Mouse (Mus musculus) MEL (cell line): Measurements from ENCODE around the gene Aqp11. TPM values are rescaled to one million over a fixed set of nuclear protein-coding genes. Genes with fewer than 3 reads are reported as not detected.

Experiments used
- DNase-seq: peaks from one replicate; pipeline ENCODE4 v3.0.0; 2011; ENCODE audit warnings: low read depth, low spot score
- H3K27ac ChIP-seq: 2 replicates; pipeline ENCODE4 v1.5.1; 2012; ENCODE audit warnings: low read depth, mild to moderate bottlenecking, control low read depth, low read length, moderate library complexity; ENCODE audit not compliant: control insufficient read depth
- H3K27me3 ChIP-seq, 2 experiments: fragments of 150-350 bp in 1 of 2; sonication (generic) in 1 of 2; 2 replicates each; pipeline ENCODE4 v1.6.1; 2012; ENCODE audit warnings: low read length in 2 of 2, mild to moderate bottlenecking in 2 of 2, improper control_type of control experiment in 1 of 2, moderate library complexity in 1 of 2; ENCODE audit not compliant: insufficient read depth in 2 of 2, control insufficient read depth in 1 of 2
- H3K36me3 ChIP-seq, 2 experiments: 2 replicates each; pipeline ENCODE4 v1.6.1; 2012 to 2014; ENCODE audit warnings: low read length in 2 of 2, improper control_type of control experiment in 1 of 2, inconsistent platforms in 1 of 2, mild to moderate bottlenecking in 1 of 2; ENCODE audit not compliant: insufficient read depth in 2 of 2, control insufficient read depth in 1 of 2
- H3K4me1 ChIP-seq, 2 experiments: fragments of 150-350 bp in 1 of 2; sonication (generic) in 1 of 2; 2 replicates each; pipeline ENCODE4 v1.6.1; 2012; ENCODE audit warnings: low read length in 2 of 2, improper control_type of control experiment in 1 of 2, mild to moderate bottlenecking in 1 of 2; ENCODE audit not compliant: insufficient read depth in 2 of 2, control insufficient read depth in 1 of 2
- H3K4me3 ChIP-seq, 2 experiments: fragments of 150-350 bp in 1 of 2; sonication (generic) in 1 of 2; 2 replicates each; pipeline ENCODE4 v1.5.1; 2012; ENCODE audit warnings: low read depth in 2 of 2, low read length in 2 of 2, mild to moderate bottlenecking in 2 of 2, moderate library complexity in 2 of 2, control low read depth in 1 of 2, improper control_type of control experiment in 1 of 2; ENCODE audit not compliant: control insufficient read depth in 1 of 2, insufficient read depth in 1 of 2
- H3K79me2 ChIP-seq: 2 replicates; pipeline ENCODE4 v1.6.1; 2012; ENCODE audit warnings: mild to moderate bottlenecking, low read length, moderate library complexity; ENCODE audit not compliant: control insufficient read depth, poor library complexity, insufficient read depth
- H3K9ac ChIP-seq: 2 replicates; pipeline ENCODE4 v1.6.1; 2012; ENCODE audit warnings: low read depth, mild to moderate bottlenecking, control low read depth, low read length, moderate library complexity; ENCODE audit not compliant: control insufficient read depth, poor library complexity, severe bottlenecking
- H3K9me3 ChIP-seq: fragments of 150-350 bp; sonication (generic); replicated peaks from 2 replicates; pipeline ENCODE4 v1.6.1; 2012; ENCODE audit warnings: mild to moderate bottlenecking, low read length, improper control_type of control experiment, moderate library complexity; ENCODE audit not compliant: insufficient read depth
- BHLHE40 ChIP-seq: IDR thresholded peaks from 2 replicates; pipeline ENCODE4 v1.6.1; 2012; ENCODE audit warnings: low read depth, mild to moderate bottlenecking, inconsistent platforms, low read length, improper control_type of control experiment, borderline replicate concordance
- CHD1 ChIP-seq: IDR thresholded peaks from 2 replicates; pipeline ENCODE4 v1.6.1; 2012; ENCODE audit warnings: low read depth, mild to moderate bottlenecking, inconsistent platforms, low read length, improper control_type of control experiment
- CHD2 ChIP-seq: IDR thresholded peaks from 2 replicates; pipeline ENCODE4 v1.6.1; 2011; ENCODE audit warnings: low read length, improper control_type of control experiment
- CTCF ChIP-seq, 3 experiments: IDR thresholded peaks in 2 of 3; conservative IDR thresholded peaks in 1 of 3; 2 replicates each; pipeline ENCODE4 v1.5.1; 2011 to 2012; ENCODE audit warnings: low read length in 3 of 3, low read depth in 2 of 3, mild to moderate bottlenecking in 2 of 3, improper control_type of control experiment in 1 of 3, inconsistent platforms in 1 of 3, mixed read lengths in 1 of 3, moderate library complexity in 1 of 3; ENCODE audit not compliant: control insufficient read depth in 1 of 3, insufficient read depth in 1 of 3, poor library complexity in 1 of 3, severe bottlenecking in 1 of 3
- ELF1 ChIP-seq: IDR thresholded peaks from 2 replicates; pipeline ENCODE4 v1.6.1; 2014; ENCODE audit warnings: low read depth, mild to moderate bottlenecking, inconsistent platforms, low read length, improper control_type of control experiment, moderate library complexity
- EP300 ChIP-seq, 2 experiments: IDR thresholded peaks; 2 replicates each; pipeline ENCODE4 v1.6.1; 2011; ENCODE audit warnings: improper control_type of control experiment in 2 of 2, low read length in 2 of 2, low read depth in 1 of 2, mild to moderate bottlenecking in 1 of 2
- GABPA ChIP-seq: IDR thresholded peaks from 2 replicates; pipeline ENCODE4 v1.6.1; 2012; ENCODE audit warnings: low read depth, mild to moderate bottlenecking, inconsistent platforms, low read length, improper control_type of control experiment, moderate library complexity
- GATA1 ChIP-seq: IDR thresholded peaks from 2 replicates; pipeline ENCODE4 v1.6.1; 2011; ENCODE audit warnings: low read depth, low read length, improper control_type of control experiment
- HCFC1 ChIP-seq: IDR thresholded peaks from 2 replicates; pipeline ENCODE4 v1.6.1; 2012; ENCODE audit warnings: low read depth, mild to moderate bottlenecking, inconsistent platforms, low read length, improper control_type of control experiment, moderate library complexity
- JUND ChIP-seq: IDR thresholded peaks from 2 replicates; pipeline ENCODE4 v1.6.1; 2011; ENCODE audit warnings: low read depth, mild to moderate bottlenecking, improper control_type of control experiment, low read length
- KAT2A ChIP-seq: conservative IDR thresholded peaks from 2 replicates; pipeline ENCODE4 v1.6.1; 2012; ENCODE audit warnings: low read depth, low read length, improper control_type of control experiment, inconsistent platforms
- MAX ChIP-seq: IDR thresholded peaks from 2 replicates; pipeline ENCODE4 v1.6.1; 2011; ENCODE audit warnings: low read length, improper control_type of control experiment
- MAZ ChIP-seq: IDR thresholded peaks from 2 replicates; pipeline ENCODE4 v1.6.1; 2012; ENCODE audit warnings: low read depth, mild to moderate bottlenecking, inconsistent platforms, low read length, improper control_type of control experiment
- MYB ChIP-seq: IDR thresholded peaks from 2 replicates; pipeline ENCODE4 v1.6.1; 2011; ENCODE audit warnings: mild to moderate bottlenecking, low read depth, low read length, improper control_type of control experiment
- NELFE ChIP-seq: IDR thresholded peaks from 2 replicates; pipeline ENCODE4 v1.6.1; 2011; ENCODE audit warnings: low read depth, low read length, improper control_type of control experiment
- NRF1 ChIP-seq: IDR thresholded peaks from 2 replicates; pipeline ENCODE4 v1.6.1; 2014; ENCODE audit warnings: low read depth, mild to moderate bottlenecking, inconsistent platforms, low read length, improper control_type of control experiment, moderate library complexity; ENCODE audit not compliant: poor library complexity, insufficient read depth, severe bottlenecking
- POLR2A ChIP-seq, 2 experiments: IDR thresholded peaks; 2 replicates each; pipeline ENCODE4 v1.6.1; 2011 to 2012; ENCODE audit warnings: low read length in 2 of 2, mild to moderate bottlenecking in 2 of 2, control low read depth in 1 of 2, improper control_type of control experiment in 1 of 2, low read depth in 1 of 2, moderate library complexity in 1 of 2; ENCODE audit not compliant: control insufficient read depth in 1 of 2, insufficient read depth in 1 of 2, poor library complexity in 1 of 2
- POLR2AphosphoS2 ChIP-seq: IDR thresholded peaks from 2 replicates; pipeline ENCODE4 v1.6.1; 2011; ENCODE audit warnings: low read length, improper control_type of control experiment
- RCOR1 ChIP-seq: IDR thresholded peaks from 2 replicates; pipeline ENCODE4 v1.6.1; 2012; ENCODE audit warnings: low read depth, mild to moderate bottlenecking, inconsistent platforms, low read length, improper control_type of control experiment
- TBP ChIP-seq: IDR thresholded peaks from 2 replicates; pipeline ENCODE4 v1.8.0; 2011; ENCODE audit warnings: low read depth, low read length, improper control_type of control experiment
- UBTF ChIP-seq: IDR thresholded peaks from 2 replicates; pipeline ENCODE4 v1.6.1; 2012; ENCODE audit warnings: low read depth, mild to moderate bottlenecking, inconsistent platforms, low read length, improper control_type of control experiment, moderate library complexity, borderline replicate concordance; ENCODE audit not compliant: insufficient read depth
- USF2 ChIP-seq, 2 experiments: IDR thresholded peaks; 2 replicates each; pipeline ENCODE4 v1.6.1; 2011 to 2012; ENCODE audit warnings: improper control_type of control experiment in 2 of 2, low read length in 2 of 2, borderline replicate concordance in 1 of 2, inconsistent platforms in 1 of 2, low read depth in 1 of 2, mild to moderate bottlenecking in 1 of 2; ENCODE audit not compliant: insufficient read depth in 1 of 2
- ZC3H11A ChIP-seq: IDR thresholded peaks from 2 replicates; pipeline ENCODE4 v1.6.1; 2012; ENCODE audit warnings: low read depth, mild to moderate bottlenecking, inconsistent platforms, low read length, improper control_type of control experiment
- ZKSCAN1 ChIP-seq: IDR thresholded peaks from 2 replicates; pipeline ENCODE4 v1.6.1; 2012; ENCODE audit warnings: low read depth, mild to moderate bottlenecking, inconsistent platforms, low read length, improper control_type of control experiment, moderate library complexity
- ZMIZ1 ChIP-seq: IDR thresholded peaks from 2 replicates; pipeline ENCODE4 v1.6.1; 2012; ENCODE audit warnings: low read depth, mild to moderate bottlenecking, inconsistent platforms, low read length, improper control_type of control experiment, moderate library complexity
- polyA plus RNA-seq, 2 experiments: library from polyadenylated mRNA; stranded (reverse) in 1 of 2; unstranded in 1 of 2; fragments of >175 nt in 1 of 2; fragments of >200 nt in 1 of 2; gene quantifications; 2 replicates each; pipeline versions ENCODE4 v1.2.1 to v1.2.4; 2012; ENCODE audit warnings: low replicate concordance in 2 of 2, low read depth in 1 of 2; ENCODE audit not compliant: insufficient read length in 2 of 2, insufficient read depth in 1 of 2, missing spikeins in 1 of 2
- total RNA-seq: library from RNA; depleted of rRNA; stranded (reverse); fragments of 300-350 nt; gene quantifications from 2 replicates; pipeline ENCODE4 v1.2.3, GENCODE M21; 2012

The Aqp11 gene
- total and polyA plus RNA-seq, 3 experiments = 0.89 to 3.9 TPM; not detected in 1

GRCm38 (mm10) chr7:97720109-97720508, 18.0 kb downstream of the Aqp11 start:
- H3K4me3 ChIP-seq = no peak overlapping the region
- H3K27me3 ChIP-seq = no peaks in the 10 kb centered on the region
- DNase-seq = no peak
- peaks cover 0 to 7% of the 10 kb centered on the region in 2 experiments; a peak in 3 of 4 replicates for H3K4me1 ChIP-seq
- no peak for TF ChIP-seq POLR2A (IDR thresholded peaks at IDR 0.05; ENCODE audit: control insufficient read depth in 1 of 2, insufficient read depth in 1 of 2, low read depth in 1 of 2, low read length in 2 of 2, poor library complexity in 1 of 2)
- TF ChIP-seq CHD1 = no peak
- no peak for TF ChIP-seq TBP
- H3K27ac ChIP-seq = no peak overlapping the region
- peaks cover 0 to 10% of the 10 kb centered on the region in 2 experiments; a peak in 2 of 4 replicates for H3K36me3 ChIP-seq
- no peak overlapping the region for H3K9ac ChIP-seq
- no peaks in the 10 kb centered on the region; the same call in 1 of the 2 replicates for H3K79me2 ChIP-seq
- no peaks in the 10 kb centered on the region for H3K9me3 ChIP-seq

- H3K4me3 ChIP-seq = no peak overlapping the region
- no peak for TF ChIP-seq TBP
- no peak for TF ChIP-seq USF2 (IDR thresholded peaks at IDR 0.05; ENCODE audit: borderline replicate concordance in 1 of 2, insufficient read depth in 1 of 2, low read depth in 1 of 2, low read length in 2 of 2)
- TF ChIP-seq GATA1 = no peak
- TF ChIP-seq JUND = no peak
- TF ChIP-seq MYB = no peak
- TF ChIP-seq CTCF (IDR thresholded peaks at IDR 0.05 in 2 of 3, conservative IDR thresholded peaks at IDR 0.05 in 1 of 3; ENCODE audit: control insufficient read depth in 1 of 3, insufficient read depth in 1 of 3, low read depth in 2 of 3, low read length in 3 of 3, poor library complexity in 1 of 3, severe bottlenecking in 1 of 3) = no peak
- no peak for TF ChIP-seq KAT2A
- TF ChIP-seq UBTF = no peak
- no peak for DNase-seq
- H3K27me3 ChIP-seq = no peaks in the 10 kb centered on the region
- H3K79me2 ChIP-seq = no peaks in the 10 kb centered on the region; the same call in 1 of the 2 replicates
- H3K36me3 ChIP-seq = peaks cover 0 to 10% of the 10 kb centered on the region in 2 experiments; a peak in 2 of 4 replicates
- no peak overlapping the region for H3K9ac ChIP-seq
- H3K4me1 ChIP-seq = peaks cover 0 to 6% of the 10 kb centered on the region in 2 experiments; a peak in 3 of 4 replicates
- no peak overlapping the region for H3K27ac ChIP-seq
- H3K9me3 ChIP-seq = no peaks in the 10 kb centered on the region
Observed at GRCm38 (mm10) chr7:97719078-97719477, 19.0 kb downstream of the Aqp11 start.

- no peaks in the 10 kb centered on the region; the same call in 1 of the 2 replicates for H3K79me2 ChIP-seq
- no peaks in the 10 kb centered on the region for H3K9me3 ChIP-seq
- no peaks in the 10 kb centered on the region for H3K27me3 ChIP-seq
- no peak overlapping the region for H3K27ac ChIP-seq
- H3K36me3 ChIP-seq = peaks cover 0 to 17% of the 10 kb centered on the region in 2 experiments; a peak in 2 of 4 replicates
- no peaks in the 10 kb centered on the region for H3K4me1 ChIP-seq
- no peak overlapping the region for H3K9ac ChIP-seq
- no peak overlapping the region for H3K4me3 ChIP-seq
- DNase-seq = no peak
- TF ChIP-seq HCFC1 (no peak), ZMIZ1 (no peak), MAX (no peak), RCOR1 (no peak), NRF1 (no peak), KAT2A (no peak), EP300 (IDR thresholded peaks at IDR 0.05; ENCODE audit: low read depth in 1 of 2, low read length in 2 of 2) (no peak), MAZ (no peak), POLR2AphosphoS2 (no peak), TBP (no peak), BHLHE40 (no peak), ZKSCAN1 (no peak), USF2 (IDR thresholded peaks at IDR 0.05; ENCODE audit: borderline replicate concordance in 1 of 2, insufficient read depth in 1 of 2, low read depth in 1 of 2, low read length in 2 of 2) (no peak), GABPA (no peak), ZC3H11A (no peak), UBTF (no peak), NELFE (no peak), ELF1 (no peak), CHD2 (no peak)
Observed at GRCm38 (mm10) chr7:97717326-97717725, 20.8 kb downstream of the Aqp11 start.
